Mouse (Mus musculus) splenic B cell, adult 2 months (primary cell): Measurements from ENCODE around the gene Dpp8.
"Not testable (repeated sequence)": the region's sequence is repeated elsewhere in the genome, so short reads cannot be mapped to it uniquely, and the experiment has no call there.

Experiments used
- DNase-seq: peaks from one replicate; pipeline ENCODE4 v3.0.0-alpha.2; 2011; ENCODE audit warnings: low read depth, low spot score
- H3K27me3 ChIP-seq: 2 replicates; pipeline ENCODE4 v1.6.1; 2012; ENCODE audit warnings: mild to moderate bottlenecking, low read length, moderate library complexity, mixed read lengths; ENCODE audit not compliant: control insufficient read depth, poor library complexity, insufficient read depth, severe bottlenecking
- H3K36me3 ChIP-seq: 2 replicates; pipeline ENCODE4 v1.6.1; 2012; ENCODE audit warnings: mild to moderate bottlenecking, low read length, moderate library complexity, mixed read lengths; ENCODE audit not compliant: control insufficient read depth, poor library complexity, insufficient read depth, severe bottlenecking

The Dpp8 gene

DNA sequence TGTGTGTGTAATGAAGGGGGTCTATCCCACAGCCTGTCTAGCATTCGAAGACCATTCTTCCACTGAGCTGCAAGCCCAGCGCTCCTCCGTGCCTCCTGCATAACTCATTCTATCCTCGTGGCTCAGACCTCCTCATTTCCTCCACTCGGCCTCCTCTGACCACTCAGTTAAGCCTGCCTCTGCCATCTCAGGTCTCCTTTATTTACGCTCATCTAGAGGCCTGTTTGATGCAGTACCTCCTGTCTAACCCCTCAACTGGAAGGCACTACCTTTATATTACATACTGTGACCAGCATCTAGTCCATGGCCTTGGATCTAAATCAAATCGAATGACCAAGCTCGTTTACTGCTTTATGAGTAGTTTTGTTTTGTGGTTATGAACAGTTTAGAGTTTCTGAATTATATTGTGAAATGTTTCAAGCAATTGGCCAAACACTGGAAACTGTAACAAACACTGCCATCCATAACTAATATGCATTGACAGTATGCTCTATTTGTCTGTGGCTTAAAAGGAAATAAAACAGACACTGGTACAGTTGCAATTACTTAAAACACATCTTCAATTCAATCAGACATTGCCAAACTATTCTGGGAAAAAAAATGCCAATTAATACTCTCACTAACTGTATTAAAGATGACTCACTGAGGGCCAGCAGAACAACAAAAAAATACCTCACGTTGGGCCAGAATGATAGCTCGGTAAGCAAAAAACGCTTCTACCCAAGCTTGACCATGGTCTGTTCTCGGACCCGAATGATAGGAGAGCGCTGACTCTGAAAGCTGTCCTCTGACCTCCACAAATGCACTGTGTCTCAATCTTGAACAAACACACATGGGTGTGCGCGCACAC is 15.0 kb upstream of the Dpp8 start:
- H3K27me3 ChIP-seq = no peaks in the 10 kb centered on the region
- no peaks in the 10 kb centered on the region; the same call in 1 of the 2 replicates for H3K36me3 ChIP-seq
- DNase-seq = no peak

DNA sequence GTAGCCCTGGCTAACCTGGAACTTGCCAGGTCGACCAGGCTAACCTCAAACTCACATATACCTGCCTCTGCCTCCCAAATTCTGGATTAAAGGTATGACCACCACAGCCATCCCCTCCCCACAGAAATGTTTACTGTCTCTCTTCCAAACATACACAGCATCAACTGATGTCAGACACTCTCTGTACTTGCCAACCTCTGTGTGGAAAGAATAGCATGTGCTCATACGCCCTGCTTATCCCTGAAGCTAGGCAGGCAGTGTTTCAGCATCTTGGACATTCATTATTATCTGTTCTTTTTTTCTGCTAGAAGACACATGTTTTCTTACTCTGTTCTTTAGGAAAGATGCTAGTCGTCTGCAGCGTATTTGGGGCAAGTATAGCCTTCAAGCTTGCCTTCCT is 14.3 kb upstream of the Dpp8 start:
- no peak for DNase-seq
- Histone ChIP-seq H3K27me3 (no peaks in the 10 kb centered on the region), H3K36me3 (no peaks in the 10 kb centered on the region; the same call in 1 of the 2 replicates)

DNA sequence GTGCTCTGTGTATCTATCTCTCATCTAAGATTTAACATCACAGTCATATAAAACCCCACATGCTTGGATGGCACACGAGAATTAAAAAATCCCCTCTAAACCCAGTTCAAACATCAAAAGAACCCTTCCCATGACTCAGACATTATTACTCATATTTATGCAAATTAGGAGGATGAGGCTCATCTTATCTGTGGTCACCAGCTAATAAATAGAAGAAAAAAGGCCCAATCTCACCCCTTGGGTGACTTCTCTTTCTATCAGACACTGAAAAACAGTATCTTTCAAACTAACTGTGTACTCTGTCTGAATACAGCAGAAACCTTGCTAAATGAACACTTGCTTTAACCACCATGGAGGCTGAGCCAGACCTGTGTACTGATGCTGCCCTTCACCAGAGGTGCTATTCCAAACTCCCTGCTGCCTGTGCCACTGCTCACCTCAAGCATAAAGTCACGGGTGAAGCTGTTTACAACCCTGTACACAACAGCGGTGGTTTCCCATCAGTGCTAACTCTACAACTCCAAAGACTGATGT is 13.6 kb upstream of the Dpp8 start:
- DNase-seq = no peak
- Histone ChIP-seq H3K27me3 (no peaks in the 10 kb centered on the region), H3K36me3 (no peaks in the 10 kb centered on the region; the same call in 1 of the 2 replicates)

DNA sequence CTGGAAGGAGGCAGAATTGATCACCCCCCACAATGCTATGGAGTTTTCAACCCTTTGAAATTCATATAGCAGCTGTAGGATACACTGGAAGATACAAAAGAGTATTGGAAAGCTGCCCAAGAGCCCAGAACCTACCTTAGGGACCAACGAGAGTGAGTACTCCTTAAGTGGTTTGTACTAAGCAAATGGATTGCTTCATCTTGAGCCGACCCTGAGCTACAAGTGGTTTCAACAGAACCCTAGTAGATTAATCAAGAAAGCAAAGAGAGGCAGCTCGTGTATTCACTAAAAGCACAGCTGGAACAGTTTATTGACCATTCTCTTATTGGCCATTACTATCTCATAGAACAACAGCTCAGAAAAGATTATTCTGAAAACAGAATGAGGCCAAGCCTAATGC is 13.1 kb upstream of the Dpp8 start:
- DNase-seq = no peak
- Histone ChIP-seq H3K27me3 (no peaks in the 10 kb centered on the region), H3K36me3 (no peaks in the 10 kb centered on the region; the same call in 1 of the 2 replicates)

DNA sequence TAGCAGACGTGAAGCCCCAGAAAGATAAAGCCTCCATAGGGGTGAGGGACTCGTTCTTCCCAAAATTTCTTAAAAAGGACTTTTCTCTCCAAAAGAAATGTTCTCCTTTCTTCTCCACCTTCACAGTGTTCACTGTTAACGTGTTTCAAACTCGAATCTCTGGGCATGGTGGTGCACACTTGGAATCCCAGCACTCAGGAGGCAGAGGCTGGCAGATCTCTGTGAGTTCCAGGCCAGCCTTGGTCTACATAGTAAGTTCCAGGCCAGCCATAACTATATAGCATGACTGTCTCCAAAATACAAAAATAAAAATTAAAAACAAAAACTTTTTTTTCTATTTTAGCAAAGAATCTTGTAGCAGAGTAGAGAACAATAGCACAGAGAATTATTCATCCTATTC is 12.1 kb upstream of the Dpp8 start:
- H3K27me3 ChIP-seq = no peaks in the 10 kb centered on the region
- DNase-seq = no peak
- no peaks in the 10 kb centered on the region for H3K36me3 ChIP-seq

DNA sequence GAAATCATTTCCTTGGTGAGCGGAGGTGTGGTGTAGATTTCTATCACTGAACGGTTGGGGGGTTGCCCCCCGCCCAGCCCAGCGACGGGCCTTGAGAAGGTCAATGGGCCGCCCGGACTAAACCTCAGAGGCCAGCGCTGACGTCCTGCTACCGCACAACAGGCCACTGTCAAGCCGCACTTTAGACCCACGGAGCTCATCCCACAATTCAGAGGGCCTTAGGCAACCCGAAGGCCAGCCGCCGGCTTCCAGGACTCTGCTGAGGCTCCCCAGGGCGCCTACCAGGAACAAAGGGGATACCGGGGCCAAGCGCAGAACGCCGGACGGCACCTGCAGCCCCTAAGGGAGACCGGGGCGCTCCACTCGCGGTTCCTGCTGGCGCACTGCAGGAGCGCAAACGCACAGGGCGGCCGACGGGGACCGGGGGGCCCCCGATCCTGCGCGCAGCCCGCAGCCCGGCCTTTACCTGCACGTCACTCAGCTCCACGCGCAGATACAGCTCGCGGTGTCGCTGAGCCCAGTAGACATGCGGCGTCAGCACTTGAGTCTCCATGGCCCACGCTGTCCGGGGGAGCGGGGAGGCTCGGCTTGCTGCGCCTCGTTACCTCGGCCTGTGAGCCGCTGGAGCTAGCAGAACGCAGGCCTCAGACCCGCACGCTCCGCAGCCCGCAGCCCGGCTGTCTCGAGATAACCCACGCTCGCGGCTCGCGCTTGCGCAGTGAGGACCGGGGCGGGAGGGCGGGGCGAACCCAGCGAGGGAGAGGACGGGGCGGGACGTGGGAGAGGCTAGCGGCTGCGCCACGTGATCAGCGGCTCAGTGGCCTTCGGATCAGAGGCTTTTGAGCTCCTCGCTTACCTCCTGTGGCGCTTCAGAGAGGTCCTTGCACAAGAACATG is 11.0 kb upstream of the Dpp8 start, which contains the start of gene Hacd3:
Gene Hacd3, minus strand, starts transcription at position 703 of the 896 bp plus-strand sequence.
- H3K27me3 ChIP-seq = no peaks in the 10 kb centered on the region
- peak; percentile 90 for DNase-seq
- no peaks in the 10 kb centered on the region for H3K36me3 ChIP-seq

DNA sequence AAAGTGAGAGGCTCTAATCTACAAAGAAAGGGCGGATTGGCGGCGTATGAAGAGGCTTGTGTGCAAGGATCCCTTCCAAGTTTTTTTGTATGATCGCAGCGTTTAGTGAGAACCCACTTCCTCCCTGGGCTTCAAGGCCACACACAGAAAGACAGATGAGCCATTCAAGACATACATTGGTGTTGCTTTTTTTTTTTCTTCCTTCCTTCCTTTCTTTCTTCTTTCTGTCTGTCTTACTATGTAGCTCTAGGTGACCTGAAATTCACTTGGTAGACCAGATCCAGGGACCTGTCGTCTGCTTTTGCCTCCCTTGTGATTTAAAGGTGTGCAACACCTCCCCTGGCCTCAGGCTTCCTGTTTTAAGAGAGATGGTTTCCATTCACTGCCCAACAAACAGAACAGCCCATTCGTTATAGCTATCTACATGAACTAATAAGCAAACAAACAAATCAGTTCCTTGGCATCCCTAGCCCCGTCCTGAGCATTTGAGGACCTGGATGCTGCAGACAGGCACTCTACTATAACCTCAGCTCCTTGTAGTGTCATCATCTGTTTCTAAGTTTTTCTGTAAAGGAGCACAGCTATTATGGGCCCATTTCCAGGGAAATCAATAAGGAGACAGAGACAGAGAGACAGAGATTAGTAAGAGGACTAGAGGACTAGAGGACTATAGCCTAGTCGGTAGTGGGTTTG is 10.2 kb upstream of the Dpp8 start:
- no peak for DNase-seq
- Histone ChIP-seq H3K27me3 (no peaks in the 10 kb centered on the region), H3K36me3 (no peaks in the 10 kb centered on the region)

DNA sequence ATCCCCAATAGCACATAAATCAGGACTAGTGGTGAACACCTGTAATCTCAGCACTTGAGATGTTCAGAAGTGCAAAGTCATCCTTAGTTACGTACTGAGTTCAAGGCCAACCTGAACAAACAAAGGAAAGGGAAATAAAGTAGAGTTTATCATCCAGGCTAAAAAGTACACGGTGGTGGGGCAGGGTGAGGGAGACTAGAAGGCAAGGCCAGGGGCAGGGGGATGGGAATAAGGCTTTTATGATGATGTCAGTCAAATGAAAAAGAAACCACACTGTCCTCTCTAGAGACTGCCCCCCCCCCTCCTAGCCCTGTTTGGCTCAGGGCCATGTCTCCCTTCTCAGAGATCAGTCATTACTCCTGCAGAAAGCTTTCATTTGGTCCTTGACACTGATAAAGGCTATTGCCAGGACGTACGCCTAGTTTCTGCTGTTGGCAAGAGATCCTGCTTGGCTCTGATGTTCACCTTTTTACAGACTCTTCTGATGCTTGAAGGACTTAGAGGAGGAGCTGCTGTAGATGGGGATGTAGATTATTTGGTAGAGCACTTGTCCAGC is 9.6 kb upstream of the Dpp8 start:
- peak; percentile 32 for DNase-seq
- Histone ChIP-seq H3K36me3 (no peaks in the 10 kb centered on the region), H3K27me3 (no peaks in the 10 kb centered on the region)

DNA sequence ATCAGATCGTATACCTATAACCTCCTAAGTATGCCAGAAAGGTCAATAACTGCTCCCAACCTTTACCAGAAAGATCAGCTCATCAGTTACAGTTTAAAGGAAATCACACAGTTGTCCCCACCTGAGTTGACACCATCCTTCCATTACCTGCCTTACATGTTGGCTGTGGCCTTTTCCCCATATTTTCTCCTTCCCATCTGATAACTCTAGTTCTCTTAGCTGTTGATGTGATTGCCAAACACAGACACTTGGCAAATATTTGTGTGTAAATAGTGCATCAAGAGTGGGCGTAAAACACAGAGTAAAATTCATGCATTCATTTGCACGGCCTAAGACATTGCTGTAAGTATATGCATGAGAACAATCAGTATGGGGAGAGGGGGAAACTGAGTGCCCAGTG is 8.8 kb upstream of the Dpp8 start:
- DNase-seq = no peak

DNA sequence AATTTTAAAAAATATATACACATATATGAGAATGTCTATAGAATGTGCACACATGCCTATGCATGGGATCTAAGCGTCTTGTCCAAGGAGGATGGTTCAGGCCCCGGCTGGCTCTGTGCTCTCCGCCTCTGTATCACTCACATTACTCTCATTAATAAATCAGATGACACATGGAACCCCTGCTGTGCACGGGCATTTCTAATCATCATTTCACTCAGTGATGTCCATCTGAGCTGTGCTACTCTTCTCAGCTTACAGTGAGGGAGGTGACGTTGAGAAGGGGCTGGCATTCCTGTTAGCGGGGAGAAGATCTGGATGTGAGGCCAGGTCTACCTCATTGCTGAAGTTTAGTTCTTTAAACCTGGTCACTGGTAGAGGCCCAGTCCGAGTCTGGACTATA is 5.0 kb upstream of the Dpp8 start:
- H3K36me3 ChIP-seq = no peaks in the 10 kb centered on the region
- DNase-seq = no peak
- no peaks in the 10 kb centered on the region for H3K27me3 ChIP-seq

More for the DNA sequence above, 8.8 kb upstream of the Dpp8 start:
- Histone ChIP-seq H3K36me3 (no peaks in the 10 kb centered on the region), H3K27me3 (no peaks in the 10 kb centered on the region)

DNA sequence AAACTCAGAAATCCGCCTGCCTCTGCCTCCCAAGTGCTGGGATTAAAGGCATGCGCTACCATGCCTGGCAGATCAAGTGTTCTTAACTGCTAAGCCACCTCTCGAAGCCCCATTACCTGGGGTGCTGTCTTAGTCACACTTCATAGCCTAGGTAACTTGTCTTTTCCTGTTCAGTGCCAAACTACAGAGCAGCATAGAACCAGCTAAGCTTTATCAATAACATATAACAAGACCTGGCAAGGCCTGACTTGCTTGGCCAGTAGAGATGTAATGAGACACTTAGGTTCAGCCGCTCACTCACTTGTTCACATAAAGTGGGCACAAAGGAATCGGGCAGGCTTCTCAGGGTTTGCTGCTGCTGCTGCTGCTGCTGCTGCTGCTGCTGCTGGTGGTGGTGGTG is 3.9 kb upstream of the Dpp8 start:
- DNase-seq = no peak

DNA sequence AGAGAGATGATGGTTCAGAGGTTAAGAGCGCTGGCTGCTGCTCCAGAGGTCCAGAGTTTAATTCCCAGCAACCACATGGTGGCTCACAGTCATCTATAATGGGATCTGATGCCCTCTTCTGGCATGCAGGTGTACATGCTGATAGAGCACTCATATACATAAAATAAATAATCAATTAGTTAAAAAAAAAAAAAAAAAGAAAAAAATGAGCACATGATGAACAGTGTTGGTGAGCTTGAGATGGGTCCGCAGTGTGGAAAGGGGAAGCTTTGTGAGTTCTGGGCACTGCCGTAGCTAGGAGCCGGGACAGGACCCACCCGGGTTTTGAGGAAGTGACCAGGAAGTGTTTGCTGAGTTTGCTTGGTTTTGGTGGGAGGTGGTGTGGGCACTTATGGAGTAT is 859 bp upstream of the Dpp8 start:
- peak; percentile 44 for DNase-seq

More for the DNA sequence above, 3.9 kb upstream of the Dpp8 start:
- Histone ChIP-seq H3K27me3 (no peaks in the 10 kb centered on the region), H3K36me3 (no peaks in the 10 kb centered on the region)

DNA sequence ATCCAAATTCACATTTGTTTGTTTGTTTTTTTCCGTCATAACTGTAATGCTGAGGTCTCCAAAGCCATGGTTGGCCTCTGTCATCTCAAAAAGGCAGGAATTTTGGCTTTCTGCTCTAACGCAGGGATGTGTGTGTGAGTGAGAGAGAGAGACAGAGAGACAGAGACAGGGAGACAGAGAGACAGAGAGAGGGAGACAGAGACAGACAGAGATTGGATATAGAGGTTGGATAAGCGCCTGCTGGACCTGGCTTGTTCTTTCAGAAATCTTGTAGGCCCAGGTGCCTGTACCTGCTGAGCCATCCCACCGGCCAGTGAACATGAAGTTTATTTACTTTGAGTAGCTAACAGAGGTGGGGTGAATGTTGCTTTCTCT is 333 bp upstream of the Dpp8 start:
- DNase-seq = no peak
- Histone ChIP-seq H3K27me3 (no peaks in the 10 kb centered on the region), H3K36me3 (peaks cover under 1% of the 10 kb centered on the region; the same call in 1 of the 2 replicates)

More for the DNA sequence above, 859 bp upstream of the Dpp8 start:
- H3K36me3 ChIP-seq, H3K27me3 ChIP-seq: not testable (repeated sequence)

DNA sequence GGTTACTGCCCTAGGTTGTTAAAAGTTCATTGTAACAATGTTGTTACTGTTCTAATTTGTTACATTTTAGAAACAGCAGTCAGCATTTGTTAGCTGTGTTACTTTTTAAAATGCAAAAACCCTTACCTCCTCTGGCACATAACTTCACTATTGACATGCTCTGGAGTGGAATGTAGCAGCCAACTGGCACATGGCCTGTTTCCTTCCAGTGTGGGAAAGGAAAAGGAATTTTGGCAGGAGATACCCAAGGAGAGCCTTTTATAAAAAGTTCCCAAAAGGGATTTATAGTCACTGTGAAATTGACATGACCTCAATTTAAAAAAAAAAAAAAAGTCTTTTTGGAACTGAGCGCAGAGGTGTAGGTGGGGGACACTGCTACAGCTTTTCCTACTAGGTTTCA is 4.2 kb downstream of the Dpp8 start:
- no peak for DNase-seq
- peaks cover 17% of the 10 kb centered on the region for H3K36me3 ChIP-seq
- H3K27me3 ChIP-seq = no peaks in the 10 kb centered on the region
